Mouse (Mus musculus): ENCODE measurements around the gene Gm13119.

DNA sequence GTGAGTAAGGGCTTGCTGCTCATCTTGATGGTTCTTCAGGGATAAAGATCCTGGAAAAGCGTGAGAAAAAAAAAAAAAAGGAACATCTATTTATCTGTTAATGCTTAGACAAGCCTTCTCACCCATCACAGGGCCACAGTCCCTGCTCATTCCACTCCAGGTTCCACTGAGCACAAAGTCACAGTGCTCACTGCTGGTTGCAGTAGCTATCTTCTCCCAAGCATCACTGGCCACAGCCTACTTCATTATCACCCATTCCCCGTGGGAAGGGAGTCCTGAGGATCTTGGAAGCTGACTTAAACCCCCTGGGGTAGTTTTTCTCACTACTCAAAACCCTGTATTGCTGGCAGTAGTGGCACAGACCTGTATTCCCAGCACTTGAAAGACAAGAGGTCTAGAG lies 20.2 kb downstream of the Gm13119 start, which contains the start of gene Pramef20:
- TF ChIP-seq POLR2A (IDR thresholded peaks at IDR 0.05; ENCODE audit: borderline replicate concordance, control insufficient read depth, low read depth, low read length) (no peak), CTCF (IDR thresholded peaks at IDR 0.05; ENCODE audit: control insufficient read depth, insufficient read depth, low read length) (no peak)

All from bone marrow, adult 2 months (tissue).